Mouse (Mus musculus) heart, embryonic 12.5 days (tissue): ENCODE results near the gene Kcnc1. TPM values are rescaled to one million over a fixed set of nuclear protein-coding genes. Genes with fewer than 3 reads are reported as not detected.

Source experiments
- ATAC-seq: fragments of 200-750 bp; cut with Nextera tagmentation; 2 replicates; pipeline ENCODE4 v1.8.0; 2017; ENCODE audit warnings: moderate TSS enrichment, moderate library complexity; ENCODE audit not compliant: insufficient number of reproducible peaks, low FRiP score
- H3K27ac ChIP-seq: fragments of 300-500 bp; sonication (generic); 2 replicates; pipeline ENCODE4 v1.5.1; 2016; ENCODE audit warnings: mild to moderate bottlenecking, moderate library complexity; ENCODE audit not compliant: poor library complexity, severe bottlenecking
- H3K27me3 ChIP-seq: fragments of 300-500 bp; sonication (generic); replicated peaks from 2 replicates; pipeline ENCODE4 v1.6.1; 2016; ENCODE audit warnings: mild to moderate bottlenecking, moderate library complexity
- H3K36me3 ChIP-seq: fragments of 300-500 bp; sonication (generic); 2 replicates; pipeline ENCODE4 v1.6.1; 2016; ENCODE audit warnings: mild to moderate bottlenecking, moderate library complexity
- H3K4me1 ChIP-seq: fragments of 300-500 bp; sonication (generic); replicated peaks from 2 replicates; pipeline ENCODE4 v1.6.1; 2016; ENCODE audit warnings: mild to moderate bottlenecking
- H3K4me2 ChIP-seq: fragments of 300-500 bp; sonication (generic); 2 replicates; pipeline ENCODE4 v1.6.1; 2016; ENCODE audit warnings: mild to moderate bottlenecking, moderate library complexity
- H3K4me3 ChIP-seq: fragments of 300-500 bp; sonication (generic); 2 replicates; pipeline ENCODE4 v1.5.1; 2016; ENCODE audit warnings: mild to moderate bottlenecking
- H3K9ac ChIP-seq: fragments of 300-500 bp; sonication (generic); 2 replicates; pipeline ENCODE4 v1.6.1; 2016; ENCODE audit warnings: mild to moderate bottlenecking, moderate library complexity
- H3K9me3 ChIP-seq: fragments of 300-500 bp; sonication (generic); replicated peaks from 2 replicates; pipeline ENCODE4 v1.6.1; 2016; ENCODE audit warnings: mild to moderate bottlenecking, moderate library complexity
- WGBS: fragments of 180-500 bp; shearing (Covaris S2); methylation state at CpG from one replicate; pipeline ENCODE4 v1.1.7; 2016; 5-methylcytosine and 5-hydroxymethylcytosine counted together
- polyA plus RNA-seq: library from polyadenylated mRNA; unstranded; fragments of >200 nt; fragmentation: Nextera tagmentation; extraction: Ambion mirVana; gene quantifications from 2 replicates; pipeline ENCODE4 v1.2.1, GENCODE M21; 2016

The Kcnc1 gene
- polyA plus RNA-seq, 1 experiment from 2014 or later: 0.23 TPM

GRCm38 (mm10) chr7:46453930-46454679 is 57.8 kb downstream of the Kcnc1 start:
- no peak overlapping the region for H3K4me2 ChIP-seq
- peaks cover 4% of the 10 kb centered on the region; the same call in 1 of the 2 replicates for H3K27me3 ChIP-seq
- no peaks in the 10 kb centered on the region for H3K36me3 ChIP-seq
- H3K9me3 ChIP-seq: no peaks in the 10 kb centered on the region
- 0 out of 2 replicates have a peak, but pooled peaks cover under 1% of the 10 kb centered on the region for H3K4me1 ChIP-seq
- 43% methylated on average over 10 of the region's 10 CpGs for WGBS
- no peak overlapping the region for H3K27ac ChIP-seq
- no peak for ATAC-seq
- no peak overlapping the region for H3K9ac ChIP-seq
- H3K4me3 ChIP-seq: no peak overlapping the region

GRCm38 (mm10) chr7:46457889-46458288 is 61.6 kb downstream of the Kcnc1 start:
- no peaks in the 10 kb centered on the region for H3K4me1 ChIP-seq
- peaks cover 4% of the 10 kb centered on the region; the same call in 1 of the 2 replicates for H3K27me3 ChIP-seq
- no peak overlapping the region for H3K9ac ChIP-seq
- no peak overlapping the region for H3K27ac ChIP-seq
- no peaks in the 10 kb centered on the region for H3K36me3 ChIP-seq
- H3K9me3 ChIP-seq: peaks cover 4% of the 10 kb centered on the region
- no peak for ATAC-seq
- no peak overlapping the region for H3K4me3 ChIP-seq
- H3K4me2 ChIP-seq: no peak overlapping the region
- WGBS: 84% methylated on average over 3 of the region's 3 CpGs

GRCm38 (mm10) chr7:46459200-46459599 is 62.9 kb downstream of the Kcnc1 start:
- ATAC-seq: no peak
- 79% methylated on average over 2 of the region's 2 CpGs for WGBS

GRCm38 (mm10) chr7:46459605-46460245 is 63.4 kb downstream of the Kcnc1 start:
- no peak overlapping the region for H3K9ac ChIP-seq
- H3K4me3 ChIP-seq: no peak overlapping the region
- H3K4me1 ChIP-seq: no peaks in the 10 kb centered on the region
- WGBS: 83% methylated on average over 9 of the region's 9 CpGs
- H3K27ac ChIP-seq: no peak overlapping the region
- no peak for ATAC-seq
- no peaks in the 10 kb centered on the region for H3K27me3 ChIP-seq
- no peak overlapping the region for H3K4me2 ChIP-seq
- H3K9me3 ChIP-seq: peaks cover 4% of the 10 kb centered on the region
- H3K36me3 ChIP-seq: no peaks in the 10 kb centered on the region

More at GRCm38 (mm10) chr7:46459200-46459599, 62.9 kb downstream of the Kcnc1 start:
- Histone ChIP-seq H3K9me3 (peaks cover 4% of the 10 kb centered on the region), H3K27me3 (no peaks in the 10 kb centered on the region; the same call in 1 of the 2 replicates), H3K4me2 (no peak overlapping the region), H3K9ac (no peak overlapping the region), H3K27ac (no peak overlapping the region), H3K4me1 (no peaks in the 10 kb centered on the region), H3K36me3 (no peaks in the 10 kb centered on the region), H3K4me3 (no peak overlapping the region)

- ATAC-seq: no peak
- Histone ChIP-seq H3K4me2 (no peak overlapping the region), H3K9me3 (peaks cover 4% of the 10 kb centered on the region), H3K27ac (no peak overlapping the region), H3K4me1 (peaks cover 8% of the 10 kb centered on the region), H3K27me3 (no peaks in the 10 kb centered on the region), H3K9ac (no peak overlapping the region), H3K4me3 (no peak overlapping the region), H3K36me3 (no peaks in the 10 kb centered on the region)
- 63% methylated on average over 8 of the region's 8 CpGs for WGBS
These were observed 66.0 kb downstream of the Kcnc1 start for GRCm38 (mm10) chr7:46462287-46462686.

- Histone ChIP-seq H3K27ac (no peak overlapping the region), H3K4me1 (peaks cover 8% of the 10 kb centered on the region), H3K4me3 (no peak overlapping the region), H3K36me3 (no peaks in the 10 kb centered on the region), H3K9ac (no peak overlapping the region), H3K4me2 (no peak overlapping the region), H3K9me3 (peaks cover 4% of the 10 kb centered on the region), H3K27me3 (no peaks in the 10 kb centered on the region)
- no peak for ATAC-seq
- 77% methylated on average over 8 of the region's 8 CpGs for WGBS
These were observed 66.8 kb downstream of the Kcnc1 start for GRCm38 (mm10) chr7:46463136-46463535.

- no peak overlapping the region for H3K4me2 ChIP-seq
- no peaks in the 10 kb centered on the region for H3K9me3 ChIP-seq
- WGBS: 43% methylated on average over 7 of the region's 7 CpGs
- no peak overlapping the region for H3K27ac ChIP-seq
- H3K36me3 ChIP-seq: no peaks in the 10 kb centered on the region
- H3K4me1 ChIP-seq: peaks cover 16% of the 10 kb centered on the region
- no peaks in the 10 kb centered on the region for H3K27me3 ChIP-seq
- no peak overlapping the region for H3K9ac ChIP-seq
- H3K4me3 ChIP-seq: no peak overlapping the region
- ATAC-seq: no peak
These were observed 70.2 kb downstream of the Kcnc1 start for GRCm38 (mm10) chr7:46466422-46466981.

GRCm38 (mm10) chr7:46469542-46469941 is 73.2 kb downstream of the Kcnc1 start:
- Histone ChIP-seq H3K9me3 (no peaks in the 10 kb centered on the region), H3K4me1 (peaks cover 28% of the 10 kb centered on the region), H3K4me2 (no peak overlapping the region), H3K9ac (no peak overlapping the region), H3K36me3 (no peaks in the 10 kb centered on the region), H3K27me3 (no peaks in the 10 kb centered on the region), H3K4me3 (no peak overlapping the region), H3K27ac (no peak overlapping the region)
- no peak for ATAC-seq
- 81% methylated on average over 3 of the region's 3 CpGs for WGBS

GRCm38 (mm10) chr7:46471054-46471737 is 74.9 kb downstream of the Kcnc1 start:
- Histone ChIP-seq H3K27ac (no peak overlapping the region), H3K4me2 (peak overlapping the region; percentile 15; the same call in 1 of the 2 replicates), H3K4me1 (peaks cover 27% of the 10 kb centered on the region), H3K9me3 (no peaks in the 10 kb centered on the region), H3K36me3 (no peaks in the 10 kb centered on the region), H3K4me3 (no peak overlapping the region), H3K27me3 (no peaks in the 10 kb centered on the region), H3K9ac (no peak overlapping the region)
- 27% methylated on average over 7 of the region's 7 CpGs for WGBS
- peak; percentile 53; the same call in 1 of the 2 replicates for ATAC-seq

- no peaks in the 10 kb centered on the region for H3K27me3 ChIP-seq
- no peak overlapping the region for H3K4me3 ChIP-seq
- H3K4me1 ChIP-seq: peaks cover 20% of the 10 kb centered on the region
- ATAC-seq: no peak
- WGBS: 21% methylated on average over 9 of the region's 9 CpGs
- H3K27ac ChIP-seq: no peak overlapping the region
- no peak overlapping the region for H3K4me2 ChIP-seq
- no peak overlapping the region for H3K9ac ChIP-seq
- H3K36me3 ChIP-seq: no peaks in the 10 kb centered on the region
- no peaks in the 10 kb centered on the region for H3K9me3 ChIP-seq
These were observed 76.8 kb downstream of the Kcnc1 start for GRCm38 (mm10) chr7:46473141-46473540.

- Histone ChIP-seq H3K4me1 (peaks cover 25% of the 10 kb centered on the region), H3K4me3 (no peak overlapping the region), H3K9me3 (no peaks in the 10 kb centered on the region), H3K9ac (no peak overlapping the region), H3K36me3 (no peaks in the 10 kb centered on the region), H3K4me2 (no peak overlapping the region), H3K27me3 (no peaks in the 10 kb centered on the region), H3K27ac (no peak overlapping the region)
- 28% methylated on average over 5 of the region's 5 CpGs for WGBS
- no peak for ATAC-seq
These were observed 79.2 kb downstream of the Kcnc1 start for GRCm38 (mm10) chr7:46475464-46475863.
